Mouse (Mus musculus) embryonic facial prominence, embryonic 13.5 days (tissue): ENCODE data around the gene Ifitm5. TPM values are rescaled to one million over a fixed set of nuclear protein-coding genes. Genes with fewer than 3 reads are reported as not detected.

Source experiments
- polyA plus RNA-seq: library from polyadenylated mRNA; unstranded; fragments of >200 nt; fragmentation: Nextera tagmentation; extraction: Ambion mirVana; gene quantifications from 2 replicates; pipeline ENCODE4 v1.2.1, GENCODE M21; 2015

Gene Ifitm5
- polyA plus RNA-seq, 1 experiment from 2014 or later, result 56.7 TPM

Other genes with a start within 250 kb of the Ifitm5 start
- gene Cyp2e1, start 186.6 kb downstream of the Ifitm5 start, polyA plus RNA-seq, result not detected in 2 replicates
- 0.23 TPM in 1 of 2 replicates, not detected in the other for gene Syce1, start 162.4 kb downstream of the Ifitm5 start, polyA plus RNA-seq
- gene Zfp941, start 128.1 kb downstream of the Ifitm5 start, polyA plus RNA-seq, result 1.7 and 2.1 TPM in 2 replicates
- 4.2 and 5.3 TPM in 2 replicates for gene Urah, start 115.3 kb downstream of the Ifitm5 start, polyA plus RNA-seq
- gene Scgb1c1, start 104.7 kb downstream of the Ifitm5 start, polyA plus RNA-seq, result not detected in 2 replicates
- gene Odf3, start 102.5 kb downstream of the Ifitm5 start, polyA plus RNA-seq, result 0.25 TPM in 1 of 2 replicates, not detected in the other
- not detected in 2 replicates for gene Gm45785, start 94.0 kb downstream of the Ifitm5 start, polyA plus RNA-seq
- 72.4 and 72.6 TPM in 2 replicates for gene Ric8a, start 93.3 kb downstream of the Ifitm5 start, polyA plus RNA-seq
- 56.4 and 68.1 TPM in 2 replicates for gene Bet1l, start 92.7 kb downstream of the Ifitm5 start, polyA plus RNA-seq
- gene Psmd13, start 68.3 kb downstream of the Ifitm5 start, polyA plus RNA-seq, result 237 and 261 TPM in 2 replicates
- 24.8 and 28.9 TPM in 2 replicates for gene Sirt3, start 68.0 kb downstream of the Ifitm5 start, polyA plus RNA-seq
- gene Cox8b, start 49.8 kb downstream of the Ifitm5 start, polyA plus RNA-seq, result 1.2 and 1.9 TPM in 2 replicates
- 0.20 and 0.30 TPM in 2 replicates for gene Nlrp6, start 29.4 kb downstream of the Ifitm5 start, polyA plus RNA-seq
- gene Pgghg, start 8.9 kb downstream of the Ifitm5 start, polyA plus RNA-seq, result 25.1 and 25.7 TPM in 2 replicates
- 1.1 TPM in 1 of 2 replicates, not detected in the other for gene Gm45717, start 5.6 kb upstream of the Ifitm5 start, polyA plus RNA-seq
- gene Ifitm2, start 5.7 kb upstream of the Ifitm5 start, polyA plus RNA-seq, result 1,314 and 1,591 TPM in 2 replicates
- gene Ifitm1, start 16.9 kb upstream of the Ifitm5 start, polyA plus RNA-seq, result 91.5 and 101 TPM in 2 replicates
- 98.1 and 109 TPM in 2 replicates for gene Ifitm3, start 60.5 kb upstream of the Ifitm5 start, polyA plus RNA-seq
- gene Ifitm6, start 67.6 kb upstream of the Ifitm5 start, polyA plus RNA-seq, result 0.45 TPM in 1 of 2 replicates, not detected in the other
- not detected in 2 replicates for gene Gm17387, start 78.8 kb upstream of the Ifitm5 start, polyA plus RNA-seq
- 26.4 and 27.4 TPM in 2 replicates for gene B4galnt4, start 110.8 kb upstream of the Ifitm5 start, polyA plus RNA-seq
- 36.1 and 46.2 TPM in 2 replicates for gene Pkp3, start 127.9 kb upstream of the Ifitm5 start, polyA plus RNA-seq
- gene Sigirr, start 150.3 kb upstream of the Ifitm5 start, polyA plus RNA-seq, result 2.4 and 3.8 TPM in 2 replicates
- gene Ano9, start 167.5 kb upstream of the Ifitm5 start, polyA plus RNA-seq, result 5.2 TPM in 2 replicates
- 70.8 and 76.0 TPM in 2 replicates for gene Ptdss2, start 172.1 kb upstream of the Ifitm5 start, polyA plus RNA-seq
- gene Rnh1, start 222.6 kb upstream of the Ifitm5 start, polyA plus RNA-seq, result 111 and 118 TPM in 2 replicates
- 99.8 and 110 TPM in 2 replicates for gene Hras, start 243.7 kb upstream of the Ifitm5 start, polyA plus RNA-seq
- gene Lrrc56, start 243.9 kb upstream of the Ifitm5 start, polyA plus RNA-seq, result 11.6 and 13.3 TPM in 2 replicates